Mouse (Mus musculus) liver, adult 2 months (tissue): ENCODE measurements around the gene Pgap1. TPM values are rescaled to one million over a fixed set of nuclear protein-coding genes. Genes with fewer than 3 reads are reported as not detected.

Experiments used
- DNase-seq: peaks from one replicate; pipeline ENCODE4 v3.0.0-alpha.2; 2011; ENCODE audit warnings: low read depth, low spot score; ENCODE audit errors: extremely low read depth
- H3K27ac ChIP-seq: fragments of 200-500 bp; replicated peaks from 2 replicates; pipeline ENCODE4 v1.5.1; 2012; ENCODE audit warnings: low read depth, mild to moderate bottlenecking, control low read depth, inconsistent platforms, low read length; ENCODE audit not compliant: insufficient read depth
- H3K27me3 ChIP-seq: fragments of 200-500 bp; 2 replicates; pipeline ENCODE4 v1.6.1; 2012; ENCODE audit warnings: mild to moderate bottlenecking, moderate library complexity, low read length, inconsistent platforms; ENCODE audit not compliant: control insufficient read depth, insufficient read depth
- H3K36me3 ChIP-seq: fragments of 200-500 bp; 2 replicates; pipeline ENCODE4 v1.6.1; 2012; ENCODE audit warnings: low read length, inconsistent platforms; ENCODE audit not compliant: control insufficient read depth, insufficient read depth
- H3K4me1 ChIP-seq: fragments of 200-500 bp; 2 replicates; pipeline ENCODE4 v1.6.1; 2011; ENCODE audit warnings: low read length; ENCODE audit not compliant: control insufficient read depth, insufficient read depth
- H3K4me3 ChIP-seq: fragments of 200-500 bp; 2 replicates; pipeline ENCODE4 v1.5.1; 2011; ENCODE audit warnings: low read depth, mild to moderate bottlenecking, control low read depth, low read length, moderate library complexity; ENCODE audit not compliant: insufficient read depth
- H3K79me2 ChIP-seq: fragments of 200-500 bp; 2 replicates; pipeline ENCODE4 v1.6.1; 2012; ENCODE audit warnings: inconsistent platforms, mild to moderate bottlenecking, low read length, moderate library complexity; ENCODE audit not compliant: control insufficient read depth, insufficient read depth
- H3K9ac ChIP-seq: fragments of 200-500 bp; 2 replicates; pipeline ENCODE4 v1.6.1; 2012; ENCODE audit warnings: low read depth, mild to moderate bottlenecking, control low read depth, inconsistent platforms, low read length
- CTCF ChIP-seq: fragments of 200-500 bp; IDR thresholded peaks from 2 replicates; pipeline ENCODE4 v1.5.1; 2011; ENCODE audit warnings: low read depth, low read length, control low read depth
- POLR2A ChIP-seq: fragments of 200-500 bp; IDR thresholded peaks from 2 replicates; pipeline ENCODE4 v1.6.1; 2011; ENCODE audit warnings: low read length, control low read depth; ENCODE audit not compliant: insufficient read depth; ENCODE audit errors: extremely low read depth
- WGBS: fragments of 180-500 bp; shearing (Covaris S2); methylation state at CpG from one replicate; pipeline ENCODE4 v1.1.7; 2018; 5-methylcytosine and 5-hydroxymethylcytosine counted together
- polyA plus RNA-seq: library from polyadenylated mRNA; depleted of rRNA; stranded (reverse); fragments of >200 nt; gene quantifications from 2 replicates; pipeline ENCODE4 v1.2.3, GENCODE M21; 2012
- total RNA-seq: library from RNA; depleted of rRNA; stranded (reverse); fragments of >200 nt; gene quantifications from 2 replicates; pipeline ENCODE4 v1.2.3, GENCODE M21; 2014

Gene Pgap1
- total and polyA plus RNA-seq, 2 experiments = 1.6 to 11.7 TPM

DNA sequence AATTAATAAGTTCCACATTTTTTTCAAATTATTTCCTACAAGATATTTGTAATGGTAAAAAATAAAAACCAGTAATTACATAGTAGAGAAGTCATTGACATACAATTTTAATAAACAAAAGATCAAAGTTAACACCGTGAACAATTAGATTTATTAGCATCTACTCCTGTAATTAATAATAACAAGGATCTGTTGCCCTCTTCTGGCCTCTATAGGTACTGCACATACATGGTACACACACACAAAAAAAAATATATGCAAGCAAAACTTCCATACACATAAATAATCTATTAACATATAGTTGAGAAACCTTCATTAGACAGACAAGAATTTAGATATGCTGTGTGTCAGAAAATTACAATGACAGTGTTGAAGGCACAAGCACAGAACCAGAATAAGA is 43.6 kb downstream of the Pgap1 start:
- H3K27ac ChIP-seq = no peak overlapping the region
- no peaks in the 10 kb centered on the region for H3K79me2 ChIP-seq
- 95% methylated on average over 1 of the region's 1 CpGs for WGBS
- H3K4me3 ChIP-seq = no peak overlapping the region
- peak; percentile 9 for DNase-seq
- no peaks in the 10 kb centered on the region for H3K4me1 ChIP-seq
- no peak for TF ChIP-seq POLR2A
- TF ChIP-seq CTCF = no peak
- peaks cover 11% of the 10 kb centered on the region for H3K36me3 ChIP-seq
- no peaks in the 10 kb centered on the region for H3K27me3 ChIP-seq
- no peak overlapping the region for H3K9ac ChIP-seq

DNA sequence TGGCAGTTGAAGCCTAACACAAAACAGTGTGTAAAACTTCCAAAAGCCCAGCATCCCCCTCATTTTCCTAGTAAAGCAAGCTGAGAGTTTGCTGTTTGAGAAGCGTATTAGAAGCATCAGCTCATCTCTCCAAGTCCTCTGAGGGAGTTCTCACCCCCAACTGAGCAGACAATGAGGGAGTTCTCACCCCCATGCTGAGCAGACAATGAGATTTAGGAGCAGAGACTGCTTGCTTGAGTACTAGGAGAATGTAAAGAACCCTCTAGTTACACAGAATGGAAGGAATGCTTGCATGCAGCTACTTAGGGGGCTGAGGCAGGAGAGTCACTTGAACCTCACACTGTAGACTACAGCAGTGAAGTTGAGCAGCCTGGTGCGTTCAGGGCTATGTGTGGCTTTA is 59.0 kb downstream of the Pgap1 start:
- no peak for DNase-seq
- Histone ChIP-seq H3K9ac (no peak overlapping the region), H3K27ac (no peak overlapping the region), H3K4me3 (no peak overlapping the region), H3K36me3 (peaks cover 4% of the 10 kb centered on the region; the same call in 1 of the 2 replicates), H3K4me1 (peaks cover 7% of the 10 kb centered on the region; the same call in 1 of the 2 replicates), H3K79me2 (no peaks in the 10 kb centered on the region), H3K27me3 (no peaks in the 10 kb centered on the region)
- TF ChIP-seq POLR2A = no peak
- no peak for TF ChIP-seq CTCF
- WGBS = 94% methylated on average over 2 of the region's 2 CpGs

GRCm38 (mm10) chr1:54496254-54496653 is 61.2 kb downstream of the Pgap1 start:
- Histone ChIP-seq H3K27me3 (no peaks in the 10 kb centered on the region), H3K9ac (no peak overlapping the region), H3K4me1 (peaks cover 7% of the 10 kb centered on the region; the same call in 1 of the 2 replicates), H3K79me2 (no peaks in the 10 kb centered on the region), H3K36me3 (peaks cover 16% of the 10 kb centered on the region), H3K27ac (no peak overlapping the region), H3K4me3 (no peak overlapping the region)
- TF ChIP-seq CTCF (no peak), POLR2A (no peak)
- 68% methylated on average over 1 of the region's 1 CpGs for WGBS
- peak; percentile 53 for DNase-seq

DNA sequence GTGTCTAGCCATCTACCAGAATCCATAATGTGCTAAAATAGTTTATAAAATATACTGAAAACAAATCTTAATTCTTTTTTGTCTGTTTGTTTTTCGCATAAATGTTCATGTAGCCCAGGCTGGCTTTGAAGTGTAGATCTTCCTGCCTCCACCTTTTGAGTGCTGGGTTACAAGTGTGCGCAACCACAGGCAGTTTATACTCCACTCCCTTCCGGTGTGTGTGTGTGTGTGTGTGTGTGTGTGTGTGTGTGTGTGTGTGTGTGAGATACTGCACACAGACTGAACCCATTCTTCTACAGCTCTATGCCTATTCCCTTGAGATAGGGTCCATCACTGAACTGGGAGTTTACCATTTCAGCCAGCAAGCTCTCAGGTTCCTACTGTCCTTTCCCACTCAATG is 64.0 kb downstream of the Pgap1 start:
- Histone ChIP-seq H3K9ac (no peak overlapping the region), H3K27ac (no peak overlapping the region), H3K4me1 (peaks cover 7% of the 10 kb centered on the region; the same call in 1 of the 2 replicates), H3K27me3 (no peaks in the 10 kb centered on the region), H3K4me3 (no peak overlapping the region), H3K79me2 (no peaks in the 10 kb centered on the region), H3K36me3 (peaks cover 20% of the 10 kb centered on the region)
- TF ChIP-seq CTCF = no peak
- no peak for TF ChIP-seq POLR2A
- no peak for DNase-seq
- WGBS = 95% methylated on average over 3 of the region's 3 CpGs

- DNase-seq = peak; percentile 21
- H3K36me3 ChIP-seq = peaks cover 24% of the 10 kb centered on the region
- no peaks in the 10 kb centered on the region for H3K79me2 ChIP-seq
- no peak overlapping the region for H3K27ac ChIP-seq
- H3K4me3 ChIP-seq = no peak overlapping the region
- WGBS = 56% methylated on average over 2 of the region's 2 CpGs
- no peaks in the 10 kb centered on the region for H3K27me3 ChIP-seq
- peaks cover 7% of the 10 kb centered on the region; the same call in 1 of the 2 replicates for H3K4me1 ChIP-seq
- no peak for TF ChIP-seq CTCF
- TF ChIP-seq POLR2A = no peak
- H3K9ac ChIP-seq = no peak overlapping the region
Observed at GRCm38 (mm10) chr1:54492435-54492841, 65.0 kb downstream of the Pgap1 start.

DNA sequence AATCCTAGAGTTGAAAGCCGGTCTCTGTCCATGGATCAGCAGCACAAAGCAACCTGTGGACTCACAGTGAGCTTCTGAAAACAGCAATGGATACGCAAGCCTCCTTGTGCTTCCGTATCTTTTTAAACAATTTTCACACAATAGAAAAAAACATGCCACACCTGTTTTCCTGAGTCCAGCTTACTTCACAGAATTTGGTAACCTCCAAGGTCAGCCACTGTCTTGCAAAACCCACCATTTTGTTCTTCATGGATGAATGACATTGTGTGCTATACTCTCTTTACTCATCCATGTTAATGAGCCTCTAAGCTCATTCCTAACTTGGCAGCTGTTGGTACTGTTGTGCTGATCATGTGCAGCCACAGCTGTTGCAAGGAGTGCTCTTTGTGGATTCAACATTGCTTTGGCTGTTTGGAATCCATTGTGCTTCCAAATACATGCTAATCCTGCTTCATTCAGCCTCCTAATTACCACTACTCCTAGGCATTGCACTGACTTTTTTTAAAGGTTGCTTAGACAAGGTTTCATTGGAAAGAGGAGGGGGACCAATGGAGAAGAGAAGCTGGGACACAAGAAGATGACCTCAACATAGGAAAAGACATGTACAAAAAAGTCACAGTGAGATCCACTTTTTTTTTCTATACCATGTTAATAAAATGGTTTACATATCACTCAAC is 72.6 kb downstream of the Pgap1 start:
- TF ChIP-seq CTCF = no peak
- TF ChIP-seq POLR2A = no peak
- no peak for DNase-seq
- H3K9ac ChIP-seq = no peak overlapping the region
- H3K79me2 ChIP-seq = no peaks in the 10 kb centered on the region
- H3K4me1 ChIP-seq = no peaks in the 10 kb centered on the region
- no peak overlapping the region for H3K4me3 ChIP-seq
- no peak overlapping the region for H3K27ac ChIP-seq
- peaks cover 27% of the 10 kb centered on the region for H3K36me3 ChIP-seq
- no peaks in the 10 kb centered on the region for H3K27me3 ChIP-seq
- 97% methylated on average over 3 of the region's 3 CpGs for WGBS
